Mouse (Mus musculus) embryonic facial prominence, embryonic 15.5 days (tissue): Measurements from ENCODE around the gene Foxf1. TPM values are rescaled to one million over a fixed set of nuclear protein-coding genes. Genes with fewer than 3 reads are reported as not detected.

Experiments
- ATAC-seq: fragments of 200-750 bp; cut with Nextera tagmentation; 2 replicates; pipeline ENCODE4 v1.8.0; 2017; ENCODE audit warnings: low read depth, moderate TSS enrichment; ENCODE audit not compliant: insufficient number of reproducible peaks, low FRiP score, low TSS enrichment
- H3K27ac ChIP-seq: fragments of 300-500 bp; sonication (generic); replicated peaks from 2 replicates; pipeline ENCODE4 v1.5.1; 2015; ENCODE audit warnings: mild to moderate bottlenecking, inconsistent platforms
- H3K27me3 ChIP-seq: fragments of 300-500 bp; sonication (generic); 2 replicates; pipeline ENCODE4 v1.6.1; 2015; ENCODE audit warnings: inconsistent platforms
- H3K36me3 ChIP-seq: fragments of 300-500 bp; sonication (generic); 2 replicates; pipeline ENCODE4 v1.6.1; 2015; ENCODE audit warnings: mild to moderate bottlenecking, inconsistent platforms
- H3K4me1 ChIP-seq: fragments of 300-500 bp; sonication (generic); 2 replicates; pipeline ENCODE4 v1.6.1; 2015; ENCODE audit warnings: inconsistent platforms
- H3K4me2 ChIP-seq: fragments of 300-500 bp; sonication (generic); replicated peaks from 2 replicates; pipeline ENCODE4 v1.6.1; 2015; ENCODE audit warnings: mild to moderate bottlenecking, inconsistent platforms
- H3K4me3 ChIP-seq: fragments of 300-500 bp; sonication (generic); replicated peaks from 2 replicates; pipeline ENCODE4 v1.5.1; 2015; ENCODE audit warnings: mild to moderate bottlenecking, inconsistent platforms
- H3K9ac ChIP-seq: fragments of 300-500 bp; sonication (generic); 2 replicates; pipeline ENCODE4 v1.6.1; 2015; ENCODE audit warnings: inconsistent platforms
- H3K9me3 ChIP-seq: fragments of 300-500 bp; sonication (generic); replicated peaks from 2 replicates; pipeline ENCODE4 v1.6.1; 2016; ENCODE audit warnings: inconsistent platforms
- WGBS: fragments of 180-500 bp; shearing (Covaris S2); methylation state at CpG from one replicate; pipeline ENCODE4 v1.1.7; 2015; 5-methylcytosine and 5-hydroxymethylcytosine counted together
- microRNA-seq: library from miRNA; unstranded; fragments of <30 nt; microRNA quantifications from one replicate; pipeline ENCODE4, GENCODE M21; 2016; ENCODE audit warnings: borderline number of aligned reads
- polyA plus RNA-seq: library from polyadenylated mRNA; unstranded; fragments of >200 nt; fragmentation: Nextera tagmentation; extraction: Ambion mirVana; gene quantifications from 2 replicates; pipeline ENCODE4 v1.2.1, GENCODE M21; 2015

The Foxf1 gene
- polyA plus RNA-seq, 1 experiment from 2014 or later = 10.1 TPM

- 82% methylated on average over 10 of the region's 10 CpGs for WGBS
- Histone ChIP-seq H3K27me3 (peaks cover 40% of the 10 kb centered on the region), H3K36me3 (no peaks in the 10 kb centered on the region; the same call in 1 of the 2 replicates), H3K9ac (no peak overlapping the region), H3K9me3 (0 out of 2 replicates have a peak, but pooled peaks cover 3% of the 10 kb centered on the region), H3K27ac (no peak overlapping the region), H3K4me3 (no peak overlapping the region), H3K4me1 (peaks cover 13% of the 10 kb centered on the region; the same call in 1 of the 2 replicates), H3K4me2 (no peak overlapping the region)
- ATAC-seq = no peak
These were observed 49.9 kb downstream of the Foxf1 start for GRCm38 (mm10) chr8:121134102-121134501.

GRCm38 (mm10) chr8:121134512-121134911 lies 50.3 kb downstream of the Foxf1 start:
- WGBS = 85% methylated on average over 11 of the region's 11 CpGs
- H3K27ac ChIP-seq = no peak overlapping the region
- H3K4me1 ChIP-seq = peaks cover 10% of the 10 kb centered on the region; the same call in 1 of the 2 replicates
- H3K9me3 ChIP-seq = 0 out of 2 replicates have a peak, but pooled peaks cover 3% of the 10 kb centered on the region
- H3K9ac ChIP-seq = no peak overlapping the region
- H3K36me3 ChIP-seq = no peaks in the 10 kb centered on the region; the same call in 1 of the 2 replicates
- no peak overlapping the region for H3K4me3 ChIP-seq
- no peak for ATAC-seq
- H3K4me2 ChIP-seq = no peak overlapping the region
- peaks cover 36% of the 10 kb centered on the region for H3K27me3 ChIP-seq

- H3K4me2 ChIP-seq = no peak overlapping the region
- no peak for ATAC-seq
- WGBS = 91% methylated on average over 6 of the region's 6 CpGs
- H3K27ac ChIP-seq = no peak overlapping the region
- H3K27me3 ChIP-seq = peaks cover 15% of the 10 kb centered on the region; the same call in 1 of the 2 replicates
- H3K9ac ChIP-seq = no peak overlapping the region
- H3K9me3 ChIP-seq = 0 out of 2 replicates have a peak, but pooled peaks cover 3% of the 10 kb centered on the region
- H3K36me3 ChIP-seq = no peaks in the 10 kb centered on the region; the same call in 1 of the 2 replicates
- peaks cover 10% of the 10 kb centered on the region; the same call in 1 of the 2 replicates for H3K4me1 ChIP-seq
- no peak overlapping the region for H3K4me3 ChIP-seq
These were observed 52.7 kb downstream of the Foxf1 start for GRCm38 (mm10) chr8:121136856-121137255.

Small RNA genes within 50 kb of the gene (microRNA-seq; reads per million reads assigned to microRNA genes)
- gene Gm27530 = not detected

Other genes with a start within 250 kb of the Foxf1 start
- 58.2 and 61.3 TPM in 2 replicates for gene Mthfsd, start 24.0 kb downstream of the Foxf1 start, polyA plus RNA-seq
- gene Foxc2, start 31.8 kb downstream of the Foxf1 start, polyA plus RNA-seq = 2.3 and 5.6 TPM in 2 replicates
- gene Foxl1, start 43.6 kb downstream of the Foxf1 start, polyA plus RNA-seq = 0.25 and 0.31 TPM in 2 replicates